Mouse (Mus musculus) left cerebral cortex, postnatal 25 days (tissue): ENCODE measurements around the gene Mylk4. TPM values are rescaled to one million over a fixed set of nuclear protein-coding genes. Genes with fewer than 3 reads are reported as not detected.
A peak's percentile ranks its signal among the peaks of the same experiment; 100 is the strongest.

ENCODE experiments used
- DNase-seq, 2 experiments: peaks; one replicate each; pipeline ENCODE4 v3.0.0; 2022; ENCODE audit warnings: low spot score in 2 of 2, mixed read lengths in 1 of 2
- intact Hi-C: fragments of 180-260 bp; cut with DNase I; formaldehyde crosslinking; loops from one replicate; pipeline ENCODE4 v1.15.1; 2025
- total RNA-seq, 2 experiments: library from RNA; stranded (reverse); gene quantifications; 2 replicates each; pipeline ENCODE4 v1.2.3; 2021

The Mylk4 gene
- total RNA-seq, 2 experiments from 2014 or later, result 0.14 to 0.16 TPM

- no peak for DNase-seq
- intact Hi-C loops, result no loop called here
Measured at GRCm38 (mm10) chr13:32724606-32725005, 59.1 kb downstream of the Mylk4 start.

- DNase-seq, result peak in 1 of 2 experiments; percentile 62
- intact Hi-C loops, result no loop called here
Measured at GRCm38 (mm10) chr13:32721717-32722116, 62.0 kb downstream of the Mylk4 start.

- intact Hi-C loops, result no loop called here
Measured at GRCm38 (mm10) chr13:32719284-32719683, 64.5 kb downstream of the Mylk4 start.

GRCm38 (mm10) chr13:32717709-32718108 is 66.0 kb downstream of the Mylk4 start:
- intact Hi-C loops, result no loop called here
- no peak for DNase-seq

More at GRCm38 (mm10) chr13:32719284-32719683, 64.5 kb downstream of the Mylk4 start:
- no peak for DNase-seq

- intact Hi-C loops, result no loop called here
- no peak for DNase-seq
Measured at GRCm38 (mm10) chr13:32712568-32712967, 71.2 kb downstream of the Mylk4 start.

- no peak for DNase-seq
- intact Hi-C loops, result no loop called here
Measured at GRCm38 (mm10) chr13:32707894-32708293, 75.9 kb downstream of the Mylk4 start.

- intact Hi-C loops, result no loop called here
- no peak for DNase-seq
Measured at GRCm38 (mm10) chr13:32706651-32707288, 77.0 kb downstream of the Mylk4 start.

GRCm38 (mm10) chr13:32705315-32705714 is 78.4 kb downstream of the Mylk4 start:
- DNase-seq, result no peak
- intact Hi-C loops, result no loop called here

GRCm38 (mm10) chr13:32704911-32705310 is 78.8 kb downstream of the Mylk4 start:
- intact Hi-C loops, result no loop called here
- no peak for DNase-seq

- intact Hi-C loops, result no loop called here
- DNase-seq, result no peak
Measured at GRCm38 (mm10) chr13:32701564-32701963, 82.2 kb downstream of the Mylk4 start.

GRCm38 (mm10) chr13:32699376-32699775 is 84.4 kb downstream of the Mylk4 start:
- intact Hi-C loops, result no loop called here
- DNase-seq, result no peak

- no peak for DNase-seq
- intact Hi-C loops, result no loop called here
Measured at GRCm38 (mm10) chr13:32698956-32699355, 84.8 kb downstream of the Mylk4 start.

GRCm38 (mm10) chr13:32693886-32694455 is 89.8 kb downstream of the Mylk4 start:
- DNase-seq, result no peak
- intact Hi-C loops, result no loop called here

- intact Hi-C loops, result no loop called here
- no peak for DNase-seq
Measured at GRCm38 (mm10) chr13:32692563-32692962, 91.2 kb downstream of the Mylk4 start.

GRCm38 (mm10) chr13:32690279-32690678 is 93.5 kb downstream of the Mylk4 start:
- intact Hi-C loops, result no loop called here
- DNase-seq, result no peak

- intact Hi-C loops, result loop anchor here (2.0 to 5.0 kb wide), 3 partner anchors 639 to 888 kb away; no protein-coding TSS in a partner anchor
- peak; percentile 66 to 74 for DNase-seq
Measured at GRCm38 (mm10) chr13:32680868-32681515, 102.8 kb downstream of the Mylk4 start.

- intact Hi-C loops, result loop anchor here (2.0 to 5.0 kb wide), 3 partner anchors 638 to 887 kb away; no protein-coding TSS in a partner anchor
- no peak for DNase-seq
Measured at GRCm38 (mm10) chr13:32680121-32680551, 103.6 kb downstream of the Mylk4 start.

- no peak for DNase-seq
- intact Hi-C loops, result no loop called here
Measured at GRCm38 (mm10) chr13:32678998-32679397, 104.8 kb downstream of the Mylk4 start.

- no peak for DNase-seq
Measured at GRCm38 (mm10) chr13:32670782-32671181, 113.0 kb downstream of the Mylk4 start.

GRCm38 (mm10) chr13:32668296-32668695 is 115.5 kb downstream of the Mylk4 start:
- DNase-seq, result peak in 1 of 2 experiments; percentile 14

More at GRCm38 (mm10) chr13:32670782-32671181, 113.0 kb downstream of the Mylk4 start:
- intact Hi-C loops, result no loop called here

GRCm38 (mm10) chr13:32667386-32667785 is 116.4 kb downstream of the Mylk4 start:
- intact Hi-C loops, result loop anchor here (10.0 kb wide), 1 partner anchor 373 kb away; no protein-coding TSS in a partner anchor

More at GRCm38 (mm10) chr13:32668296-32668695, 115.5 kb downstream of the Mylk4 start:
- intact Hi-C loops, result loop anchor here (10.0 kb wide), 1 partner anchor 373 kb away; no protein-coding TSS in a partner anchor

More at GRCm38 (mm10) chr13:32667386-32667785, 116.4 kb downstream of the Mylk4 start:
- no peak for DNase-seq
